Mouse (Mus musculus): ENCODE data around the gene Ddx20. TPM values are rescaled to one million over a fixed set of nuclear protein-coding genes. Genes with fewer than 3 reads are reported as not detected.

Gene Ddx20
- polyA plus RNA-seq, 1 experiment from 2014 or later, result 40.3 TPM

DNA sequence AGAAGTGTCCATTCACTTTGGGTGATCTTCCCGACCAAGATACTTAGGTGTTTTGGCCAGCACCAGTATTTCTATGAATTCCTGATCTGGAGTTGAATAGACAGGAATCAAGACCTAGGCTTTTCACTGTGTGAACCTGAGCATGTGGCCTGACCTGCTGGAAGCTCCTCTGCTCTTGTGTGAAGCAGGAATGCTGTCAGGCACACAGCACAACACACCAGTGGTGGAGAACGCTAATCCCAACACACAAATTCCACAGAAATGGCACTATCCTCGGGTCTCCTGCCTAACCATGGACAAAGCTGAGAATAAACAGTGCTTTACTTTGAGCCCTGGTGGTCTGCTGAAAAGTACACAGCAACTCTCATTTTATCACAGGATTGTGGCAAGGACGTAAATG, 33.1 kb upstream of the Ddx20 start:
- WGBS, result 71% methylated on average over 4 of the region's 4 CpGs
- Histone ChIP-seq H3K27ac (ENCODE audit: low read depth, low read length) (no peak overlapping the region), H3K4me3 (ENCODE audit: low read length) (no peak overlapping the region), H3K4me2 (replicated peaks; ENCODE audit: low read depth, low read length) (no peak overlapping the region), H3K9ac (ENCODE audit: low read depth, low read length) (no peak overlapping the region), H3K9me3 (ENCODE audit: control insufficient read depth, low read length) (no peaks in the 10 kb centered on the region), H3K4me1 (ENCODE audit: control insufficient read depth, insufficient read depth, low read length) (peaks cover 11% of the 10 kb centered on the region; the same call in 1 of the 2 replicates), H3K36me3 (ENCODE audit: control insufficient read depth, insufficient read depth, low read length) (no peaks in the 10 kb centered on the region; the same call in 1 of the 2 replicates), H3K27me3 (ENCODE audit: control insufficient read depth, insufficient read depth, low read length) (no peaks in the 10 kb centered on the region)
- no peak for ATAC-seq (ENCODE audit: low FRiP score, low TSS enrichment)

DNA sequence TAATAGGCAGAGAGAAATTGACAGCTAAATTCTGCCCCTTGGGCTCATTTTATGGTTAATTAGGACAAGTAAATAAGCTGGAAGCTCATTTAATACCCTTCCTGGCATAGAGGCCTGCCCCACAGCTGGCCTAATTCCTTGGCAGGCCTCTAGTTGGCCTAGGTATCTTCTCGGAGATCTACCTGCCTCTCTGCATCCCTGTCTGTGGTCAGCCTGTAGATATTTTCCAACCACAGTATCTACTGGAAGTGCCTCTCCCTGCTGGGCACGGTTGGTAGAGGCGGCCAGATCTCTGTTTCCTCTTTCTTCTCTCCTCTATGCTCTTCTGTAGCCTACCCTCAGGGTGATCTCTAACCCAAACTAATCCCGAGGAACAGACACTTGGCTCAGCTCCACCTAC, 32.6 kb upstream of the Ddx20 start:
- ATAC-seq (ENCODE audit: low FRiP score, low TSS enrichment), result no peak
- Histone ChIP-seq H3K27me3 (ENCODE audit: control insufficient read depth, insufficient read depth, low read length) (no peaks in the 10 kb centered on the region), H3K4me1 (ENCODE audit: control insufficient read depth, insufficient read depth, low read length) (peaks cover 11% of the 10 kb centered on the region; the same call in 1 of the 2 replicates), H3K9ac (ENCODE audit: low read depth, low read length) (no peak overlapping the region), H3K4me3 (ENCODE audit: low read length) (no peak overlapping the region), H3K9me3 (ENCODE audit: control insufficient read depth, low read length) (no peaks in the 10 kb centered on the region), H3K4me2 (replicated peaks; ENCODE audit: low read depth, low read length) (no peak overlapping the region), H3K36me3 (ENCODE audit: control insufficient read depth, insufficient read depth, low read length) (no peaks in the 10 kb centered on the region; the same call in 1 of the 2 replicates), H3K27ac (ENCODE audit: low read depth, low read length) (no peak overlapping the region)
- 79% methylated on average over 4 of the region's 4 CpGs for WGBS

DNA sequence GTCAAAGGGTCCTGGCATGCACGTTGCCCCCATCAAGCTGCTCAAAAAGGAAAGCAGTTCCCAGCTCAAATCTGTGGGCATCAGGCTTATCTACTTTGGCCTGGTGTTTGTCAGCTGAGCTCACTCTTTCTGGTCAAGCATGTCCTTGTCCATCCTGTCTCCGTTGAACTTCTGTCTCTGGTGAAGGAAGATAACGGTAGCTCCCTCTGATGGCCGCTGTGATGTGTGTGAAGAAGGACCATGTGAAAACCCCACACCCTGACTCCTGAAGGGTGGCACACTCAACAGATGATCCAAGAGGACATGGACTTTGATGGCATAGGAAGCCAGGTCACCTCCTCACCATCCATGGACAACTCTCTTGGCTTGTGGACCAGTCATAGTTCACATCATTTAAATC, 31.4 kb upstream of the Ddx20 start:
- ATAC-seq (ENCODE audit: low FRiP score, low TSS enrichment), result no peak
- Histone ChIP-seq H3K4me3 (ENCODE audit: low read length) (no peak overlapping the region), H3K9me3 (ENCODE audit: control insufficient read depth, low read length) (no peaks in the 10 kb centered on the region), H3K9ac (ENCODE audit: low read depth, low read length) (no peak overlapping the region), H3K27me3 (ENCODE audit: control insufficient read depth, insufficient read depth, low read length) (no peaks in the 10 kb centered on the region), H3K27ac (ENCODE audit: low read depth, low read length) (no peak overlapping the region), H3K4me1 (ENCODE audit: control insufficient read depth, insufficient read depth, low read length) (peaks cover 17% of the 10 kb centered on the region; the same call in 1 of the 2 replicates), H3K36me3 (ENCODE audit: control insufficient read depth, insufficient read depth, low read length) (no peaks in the 10 kb centered on the region), H3K4me2 (replicated peaks; ENCODE audit: low read depth, low read length) (no peak overlapping the region)
- 37% methylated on average over 4 of the region's 4 CpGs for WGBS

DNA sequence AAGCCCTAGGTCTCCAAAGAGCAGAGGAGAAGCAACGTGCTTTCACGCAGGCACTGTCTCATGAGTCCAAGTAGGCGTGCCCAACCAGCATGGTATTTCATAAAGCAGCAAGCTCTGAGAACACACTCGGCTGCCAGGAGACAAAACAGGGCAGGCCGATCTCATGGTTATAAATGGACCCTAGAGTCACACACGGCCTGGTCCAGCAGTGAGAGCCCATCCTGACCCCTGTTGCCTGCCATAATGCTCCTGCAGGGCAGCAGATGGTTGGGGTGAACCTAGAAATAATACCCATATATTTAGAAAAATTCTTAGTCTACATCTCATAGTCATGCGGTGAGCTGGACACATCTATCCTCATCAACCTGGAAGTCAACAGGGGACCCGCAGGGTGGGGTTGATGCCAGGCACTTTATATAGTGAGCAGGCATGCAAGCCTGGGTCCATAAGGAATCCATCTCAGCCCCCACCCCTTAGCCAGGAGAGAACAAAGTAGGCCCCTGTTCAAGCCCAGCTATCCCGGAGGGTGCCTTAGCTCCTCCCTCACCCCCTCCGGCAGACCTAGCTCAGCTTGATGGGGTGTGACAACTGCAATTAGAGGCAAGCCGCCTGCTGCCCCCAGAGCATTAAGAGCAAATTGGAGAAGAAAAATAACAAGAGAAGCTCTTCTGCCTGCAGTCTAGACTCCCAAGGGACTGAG, 30.6 kb upstream of the Ddx20 start:
- H3K27me3 ChIP-seq (ENCODE audit: control insufficient read depth, insufficient read depth, low read length), result no peaks in the 10 kb centered on the region
- no peak overlapping the region for H3K4me3 ChIP-seq (ENCODE audit: low read length)
- H3K9me3 ChIP-seq (ENCODE audit: control insufficient read depth, low read length), result no peaks in the 10 kb centered on the region
- peak; percentile 68 for ATAC-seq (ENCODE audit: low FRiP score, low TSS enrichment)
- H3K27ac ChIP-seq (ENCODE audit: low read depth, low read length), result no peak overlapping the region
- H3K9ac ChIP-seq (ENCODE audit: low read depth, low read length), result no peak overlapping the region
- H3K4me1 ChIP-seq (ENCODE audit: control insufficient read depth, insufficient read depth, low read length), result peaks cover 17% of the 10 kb centered on the region; the same call in 1 of the 2 replicates
- H3K36me3 ChIP-seq (ENCODE audit: control insufficient read depth, insufficient read depth, low read length), result no peaks in the 10 kb centered on the region
- no peak overlapping the region for H3K4me2 ChIP-seq (replicated peaks; ENCODE audit: low read depth, low read length)
- WGBS, result 47% methylated on average over 11 of the region's 11 CpGs

DNA sequence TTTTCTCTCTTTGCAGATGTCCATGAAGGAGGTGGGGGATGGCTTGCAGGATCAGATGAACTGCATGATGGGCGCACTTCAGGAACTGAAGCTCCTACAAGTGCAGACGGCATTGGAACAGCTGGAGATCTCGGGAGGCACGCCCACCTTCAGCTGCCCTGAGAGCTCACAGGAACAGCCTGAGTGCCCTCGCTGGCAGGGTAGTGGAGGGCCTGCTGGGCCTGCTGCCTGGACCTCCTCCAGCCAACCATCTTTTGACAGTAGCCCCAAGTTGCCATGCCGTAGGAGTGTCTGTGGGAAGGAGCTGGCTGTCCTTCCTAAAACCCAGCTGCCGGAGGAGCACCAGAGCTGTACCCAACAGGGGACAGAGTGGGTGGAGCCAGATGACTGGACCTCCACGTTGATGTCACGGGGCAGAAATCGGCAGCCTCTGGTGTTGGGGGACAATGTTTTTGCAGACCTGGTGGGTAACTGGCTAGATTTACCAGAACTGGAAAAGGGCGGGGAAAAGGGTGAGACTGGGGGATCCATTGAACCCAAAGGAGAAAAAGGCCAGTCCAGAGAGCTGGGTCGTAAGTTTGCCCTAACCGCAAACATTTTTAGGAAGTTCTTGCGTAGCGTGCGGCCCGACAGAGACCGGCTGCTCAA, 29.1 kb upstream of the Ddx20 start:
- no peak overlapping the region for H3K27ac ChIP-seq (ENCODE audit: low read depth, low read length)
- no peaks in the 10 kb centered on the region for H3K27me3 ChIP-seq (ENCODE audit: control insufficient read depth, insufficient read depth, low read length)
- H3K9ac ChIP-seq (ENCODE audit: low read depth, low read length), result no peak overlapping the region
- 62% methylated on average over 18 of the region's 18 CpGs for WGBS
- no peaks in the 10 kb centered on the region for H3K36me3 ChIP-seq (ENCODE audit: control insufficient read depth, insufficient read depth, low read length)
- peaks cover 17% of the 10 kb centered on the region; the same call in 1 of the 2 replicates for H3K4me1 ChIP-seq (ENCODE audit: control insufficient read depth, insufficient read depth, low read length)
- H3K4me3 ChIP-seq (ENCODE audit: low read length), result no peak overlapping the region
- H3K4me2 ChIP-seq (replicated peaks; ENCODE audit: low read depth, low read length), result no peak overlapping the region
- ATAC-seq (ENCODE audit: low FRiP score, low TSS enrichment), result no peak
- no peaks in the 10 kb centered on the region for H3K9me3 ChIP-seq (ENCODE audit: control insufficient read depth, low read length)

DNA sequence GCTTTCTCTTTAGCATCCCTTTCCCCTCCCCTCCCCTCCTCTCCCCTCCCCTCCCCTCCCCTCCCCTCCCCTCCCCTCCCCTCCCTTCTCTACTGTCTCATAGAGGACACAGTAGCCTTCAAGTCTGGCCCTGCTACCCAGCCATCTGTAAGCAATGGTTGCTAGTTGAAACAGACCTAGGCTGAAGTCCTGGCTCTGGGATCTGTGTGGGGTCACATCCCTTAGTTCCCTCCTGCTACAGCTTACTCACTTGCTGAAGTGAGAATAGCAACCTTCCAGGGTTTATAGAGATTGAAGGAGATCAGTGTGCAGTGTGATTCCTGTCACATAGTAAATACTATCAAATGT, 27.4 kb upstream of the Ddx20 start:
- H3K4me1 ChIP-seq (ENCODE audit: control insufficient read depth, insufficient read depth, low read length), result peaks cover 17% of the 10 kb centered on the region; the same call in 1 of the 2 replicates
- no peak for ATAC-seq (ENCODE audit: low FRiP score, low TSS enrichment)

DNA sequence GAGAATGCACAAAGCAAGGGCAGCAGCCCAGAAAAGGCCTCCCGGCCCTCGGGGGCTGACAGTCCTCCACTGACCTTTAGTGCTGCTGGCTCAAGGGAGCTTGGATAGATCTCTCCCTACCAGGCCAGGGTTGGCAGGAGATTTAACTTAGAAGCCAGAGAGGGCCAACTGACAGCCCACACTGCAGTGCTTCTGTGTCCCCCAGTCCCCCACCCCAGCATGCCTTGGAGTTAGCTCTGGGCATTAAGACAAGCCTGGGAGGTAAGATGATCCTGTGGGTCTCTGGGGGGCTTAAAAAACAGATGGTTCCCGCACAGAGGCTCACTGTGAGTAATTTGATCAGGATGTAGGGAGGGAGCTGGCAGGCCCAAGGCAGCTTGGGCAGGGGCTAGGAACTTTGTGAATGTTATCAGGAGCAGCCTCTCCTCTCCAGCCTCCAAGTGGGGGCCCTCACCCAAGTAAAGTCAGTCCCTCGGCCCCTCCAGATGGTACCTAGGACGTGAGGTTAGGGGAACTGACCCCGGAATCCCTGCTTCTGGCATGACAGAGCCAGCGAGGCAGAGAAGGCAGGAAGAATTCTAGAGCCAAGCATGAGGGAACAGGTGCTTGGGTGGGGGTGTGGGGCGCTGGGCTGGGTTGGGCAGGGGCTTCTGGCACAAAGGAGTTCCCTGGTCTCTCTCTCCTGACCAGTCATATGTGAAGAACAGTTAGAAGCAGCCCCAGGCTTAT, 26.9 kb upstream of the Ddx20 start:
- Histone ChIP-seq H3K4me2 (replicated peaks; ENCODE audit: low read depth, low read length) (no peak overlapping the region), H3K27me3 (ENCODE audit: control insufficient read depth, insufficient read depth, low read length) (no peaks in the 10 kb centered on the region), H3K4me3 (ENCODE audit: low read length) (no peak overlapping the region), H3K9me3 (ENCODE audit: control insufficient read depth, low read length) (no peaks in the 10 kb centered on the region), H3K36me3 (ENCODE audit: control insufficient read depth, insufficient read depth, low read length) (no peaks in the 10 kb centered on the region), H3K4me1 (ENCODE audit: control insufficient read depth, insufficient read depth, low read length) (peaks cover 17% of the 10 kb centered on the region; the same call in 1 of the 2 replicates), H3K9ac (ENCODE audit: low read depth, low read length) (no peak overlapping the region), H3K27ac (ENCODE audit: low read depth, low read length) (peak overlapping the region; percentile 76)
- WGBS, result 9% methylated on average over 8 of the region's 8 CpGs
- peak; percentile 71 for ATAC-seq (ENCODE audit: low FRiP score, low TSS enrichment)

More for the DNA sequence above, 27.4 kb upstream of the Ddx20 start:
- no peak overlapping the region for H3K27ac ChIP-seq (ENCODE audit: low read depth, low read length)
- no peaks in the 10 kb centered on the region for H3K27me3 ChIP-seq (ENCODE audit: control insufficient read depth, insufficient read depth, low read length)
- no peak overlapping the region for H3K4me3 ChIP-seq (ENCODE audit: low read length)
- H3K9me3 ChIP-seq (ENCODE audit: control insufficient read depth, low read length), result no peaks in the 10 kb centered on the region
- H3K9ac ChIP-seq (ENCODE audit: low read depth, low read length), result no peak overlapping the region
- H3K4me2 ChIP-seq (replicated peaks; ENCODE audit: low read depth, low read length), result no peak overlapping the region
- H3K36me3 ChIP-seq (ENCODE audit: control insufficient read depth, insufficient read depth, low read length), result no peaks in the 10 kb centered on the region

DNA sequence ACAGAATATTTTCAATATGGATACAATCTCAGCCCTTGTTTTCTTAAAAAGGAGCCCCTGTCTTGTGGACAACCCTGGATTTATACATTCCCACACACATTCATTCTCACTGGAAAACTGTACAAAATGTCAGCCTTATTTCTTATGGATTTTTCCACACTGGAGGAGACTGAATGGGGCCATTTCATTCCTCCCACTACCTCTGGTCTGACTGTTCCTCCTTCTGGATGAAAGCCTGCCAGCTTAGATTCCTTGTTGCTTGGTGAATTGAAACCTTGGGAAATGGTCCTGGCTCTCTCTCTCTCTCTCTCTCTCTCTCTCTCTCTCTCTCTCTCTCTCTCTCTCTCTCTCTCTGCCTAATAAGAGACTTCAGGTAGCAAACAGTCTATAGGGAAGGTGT, 25.5 kb upstream of the Ddx20 start:
- no peak for ATAC-seq (ENCODE audit: low FRiP score, low TSS enrichment)
- no peak overlapping the region for H3K9ac ChIP-seq (ENCODE audit: low read depth, low read length)

DNA sequence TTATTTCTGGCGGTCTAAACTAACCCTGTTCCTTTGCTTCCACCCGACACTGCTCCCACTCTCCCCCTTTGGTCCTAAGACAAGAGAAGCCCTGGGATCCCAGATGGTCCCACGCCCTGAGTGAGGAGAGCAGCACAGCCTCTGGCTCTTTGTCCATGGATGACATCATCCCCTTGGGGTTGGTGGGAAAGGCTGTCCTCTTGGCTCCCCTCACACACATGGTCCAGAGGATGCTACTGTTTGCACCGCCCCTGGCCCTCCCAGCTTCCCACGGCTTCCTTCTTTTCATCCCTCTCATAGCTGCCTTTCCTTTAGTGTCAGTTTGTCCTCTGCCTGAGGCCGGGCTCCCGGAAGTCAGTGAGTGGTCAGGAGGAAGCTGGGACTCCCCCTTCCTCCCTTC, 24.4 kb upstream of the Ddx20 start:
- H3K4me2 ChIP-seq (replicated peaks; ENCODE audit: low read depth, low read length), result no peak overlapping the region
- H3K27me3 ChIP-seq (ENCODE audit: control insufficient read depth, insufficient read depth, low read length), result 0 out of 2 replicates have a peak, but pooled peaks cover 2% of the 10 kb centered on the region
- no peak overlapping the region for H3K4me3 ChIP-seq (ENCODE audit: low read length)
- no peaks in the 10 kb centered on the region for H3K9me3 ChIP-seq (ENCODE audit: control insufficient read depth, low read length)
- 0 out of 2 replicates have a peak, but pooled peaks cover 12% of the 10 kb centered on the region for H3K4me1 ChIP-seq (ENCODE audit: control insufficient read depth, insufficient read depth, low read length)
- ATAC-seq (ENCODE audit: low FRiP score, low TSS enrichment), result no peak
- no peak overlapping the region for H3K9ac ChIP-seq (ENCODE audit: low read depth, low read length)
- WGBS, result 65% methylated on average over 7 of the region's 7 CpGs
- H3K36me3 ChIP-seq (ENCODE audit: control insufficient read depth, insufficient read depth, low read length), result no peaks in the 10 kb centered on the region
- H3K27ac ChIP-seq (ENCODE audit: low read depth, low read length), result no peak overlapping the region

More for the DNA sequence above, 25.5 kb upstream of the Ddx20 start:
- H3K4me1 ChIP-seq (ENCODE audit: control insufficient read depth, insufficient read depth, low read length), result 0 out of 2 replicates have a peak, but pooled peaks cover 10% of the 10 kb centered on the region
- H3K4me3 ChIP-seq (ENCODE audit: low read length), result no peak overlapping the region
- no peak overlapping the region for H3K27ac ChIP-seq (ENCODE audit: low read depth, low read length)
- H3K36me3 ChIP-seq (ENCODE audit: control insufficient read depth, insufficient read depth, low read length), result no peaks in the 10 kb centered on the region
- no peaks in the 10 kb centered on the region for H3K27me3 ChIP-seq (ENCODE audit: control insufficient read depth, insufficient read depth, low read length)
- no peak overlapping the region for H3K4me2 ChIP-seq (replicated peaks; ENCODE audit: low read depth, low read length)
- no peaks in the 10 kb centered on the region for H3K9me3 ChIP-seq (ENCODE audit: control insufficient read depth, low read length)

Measured in kidney, embryonic 14.5 days (tissue).